Mouse (Mus musculus): ENCODE data around the gene 4933406M09Rik.

4933406M09Rik gene

GRCm38 (mm10) chr1:134374124-134374523 lies 11.6 kb upstream of the 4933406M09Rik start:
- in situ Hi-C loops (cut with MseI, MboI): loop anchor here in 1 of 2 experiments (10.0 kb wide), 1 partner anchor 61 kb away; no protein-coding TSS in a partner anchor

- in situ Hi-C loops (cut with MseI, MboI): no loop called here
Measured at GRCm38 (mm10) chr1:134381051-134381450, 4.7 kb upstream of the 4933406M09Rik start.

- in situ Hi-C loops (cut with MseI, MboI): no loop called here
Measured at GRCm38 (mm10) chr1:134381795-134382625, 3.7 kb upstream of the 4933406M09Rik start.

- in situ Hi-C loops (cut with MseI, MboI): no loop called here
Measured at GRCm38 (mm10) chr1:134384581-134384980, 1.2 kb upstream of the 4933406M09Rik start.

GRCm38 (mm10) chr1:134385176-134385575 lies 564 bp upstream of the 4933406M09Rik start:
- in situ Hi-C loops (cut with MseI, MboI): no loop called here

GRCm38 (mm10) chr1:134393827-134394226 lies 8.1 kb downstream of the 4933406M09Rik start:
- in situ Hi-C loops (cut with MseI, MboI): no loop called here

GRCm38 (mm10) chr1:134398210-134398609 lies 12.5 kb downstream of the 4933406M09Rik start:
- in situ Hi-C loops (cut with MseI, MboI): no loop called here

GRCm38 (mm10) chr1:134399735-134400134 lies 14.0 kb downstream of the 4933406M09Rik start:
- in situ Hi-C loops (cut with MseI, MboI): no loop called here

- in situ Hi-C loops (cut with MseI, MboI): no loop called here
Measured at GRCm38 (mm10) chr1:134405509-134406413, 20.0 kb downstream of the 4933406M09Rik start, which contains the start of gene Cyb5r1. Gene Cyb5r1 (plus strand): TSS chr1:134405559.

- in situ Hi-C loops (cut with MseI, MboI): no loop called here
Measured at GRCm38 (mm10) chr1:134406414-134406771, 20.7 kb downstream of the 4933406M09Rik start.

GRCm38 (mm10) chr1:134408080-134408479 lies 22.3 kb downstream of the 4933406M09Rik start:
- in situ Hi-C loops (cut with MseI, MboI): no loop called here

- in situ Hi-C loops (cut with MseI, MboI): no loop called here
Measured at GRCm38 (mm10) chr1:134411706-134412629, 26.2 kb downstream of the 4933406M09Rik start.

- in situ Hi-C loops (cut with MseI, MboI): no loop called here
Measured at GRCm38 (mm10) chr1:134414038-134414437, 28.3 kb downstream of the 4933406M09Rik start.

- in situ Hi-C loops (cut with MseI, MboI): no loop called here
Measured at GRCm38 (mm10) chr1:134414501-134415167, 28.9 kb downstream of the 4933406M09Rik start.

- in situ Hi-C loops (cut with MseI, MboI): no loop called here
Measured at GRCm38 (mm10) chr1:134415168-134415831, 29.6 kb downstream of the 4933406M09Rik start, which contains the start of gene Adipor1. Gene Adipor1 (plus strand): TSS chr1:134415378.

- in situ Hi-C loops (cut with MseI, MboI): no loop called here
Measured at GRCm38 (mm10) chr1:134418414-134418975, 32.8 kb downstream of the 4933406M09Rik start.

- in situ Hi-C loops (cut with MseI, MboI): no loop called here
Measured at GRCm38 (mm10) chr1:134419176-134419575, 33.4 kb downstream of the 4933406M09Rik start.

GRCm38 (mm10) chr1:134419751-134420458 lies 34.2 kb downstream of the 4933406M09Rik start:
- in situ Hi-C loops (cut with MseI, MboI): no loop called here

- in situ Hi-C loops (cut with MseI, MboI): no loop called here
Measured at GRCm38 (mm10) chr1:134423911-134424310, 38.2 kb downstream of the 4933406M09Rik start.

Data from mouse trophoblast stem cell (cell line).